Mouse (Mus musculus): ENCODE results near the gene Cdk14. TPM values are rescaled to one million over a fixed set of nuclear protein-coding genes. Genes with fewer than 3 reads are reported as not detected.

Cdk14 gene
- polyA plus RNA-seq, 2 experiments, result 0.68 to 1.4 TPM

- no peak overlapping the region for H3K4me2 ChIP-seq (ENCODE audit: low read depth)
- H3K36me3 ChIP-seq (replicated peaks; ENCODE audit: control insufficient read depth, insufficient read depth, low read depth), result no peaks in the 10 kb centered on the region
- WGBS (ENCODE audit: insufficient replicate concordance), result 41% methylated on average over 2 of the region's 2 CpGs
- H3K27me3 ChIP-seq (ENCODE audit: control insufficient read depth, insufficient read depth, low read length), result no peaks in the 10 kb centered on the region
- H3K9me3 ChIP-seq (ENCODE audit: control insufficient read depth, low read length), result no peaks in the 10 kb centered on the region
- DNase-seq (ENCODE audit: low read depth in 3 of 3, low spot score in 3 of 3) (no peak), ATAC-seq (ENCODE audit: insufficient read depth) (no peak)
- no peak overlapping the region for H3K9ac ChIP-seq (replicated peaks)
- TF ChIP-seq EP300 (IDR thresholded peaks at IDR 0.05; ENCODE audit: low read depth) (no peak), CTCF (IDR thresholded peaks at IDR 0.05; ENCODE audit: low read depth) (no peak)
- no peak overlapping the region for H3K27ac ChIP-seq
- H3K4me1 ChIP-seq (replicated peaks; ENCODE audit: control insufficient read depth in 2 of 2, insufficient read depth in 2 of 2, low read length in 1 of 2), result no peaks in the 10 kb centered on the region
- H3K4me3 ChIP-seq (ENCODE audit: insufficient read depth in 1 of 2, low read depth in 2 of 2, low read length in 2 of 2), result no peak overlapping the region
These were observed 401.9 kb downstream of the Cdk14 start for GRCm38 (mm10) chr5:5018242-5018641.

GRCm38 (mm10) chr5:5013783-5014182, 406.3 kb downstream of the Cdk14 start:
- no peaks in the 10 kb centered on the region for H3K27me3 ChIP-seq (ENCODE audit: control insufficient read depth, insufficient read depth, low read length)
- H3K9ac ChIP-seq (replicated peaks), result no peak overlapping the region
- no peaks in the 10 kb centered on the region for H3K9me3 ChIP-seq (ENCODE audit: control insufficient read depth, low read length)
- H3K27ac ChIP-seq, result no peak overlapping the region
- TF ChIP-seq EP300 (IDR thresholded peaks at IDR 0.05; ENCODE audit: low read depth) (no peak), CTCF (IDR thresholded peaks at IDR 0.05; ENCODE audit: low read depth) (no peak)
- no peaks in the 10 kb centered on the region for H3K36me3 ChIP-seq (replicated peaks; ENCODE audit: control insufficient read depth, insufficient read depth, low read depth)
- DNase-seq (ENCODE audit: low read depth in 3 of 3, low spot score in 3 of 3), result no peak
- ATAC-seq (ENCODE audit: insufficient read depth), result no peak
- H3K4me3 ChIP-seq (ENCODE audit: insufficient read depth in 1 of 2, low read depth in 2 of 2, low read length in 2 of 2), result no peak overlapping the region
- no peaks in the 10 kb centered on the region for H3K4me1 ChIP-seq (replicated peaks; ENCODE audit: control insufficient read depth in 2 of 2, insufficient read depth in 2 of 2, low read length in 1 of 2)
- 59% methylated on average over 3 of the region's 3 CpGs for WGBS (ENCODE audit: insufficient replicate concordance)
- no peak overlapping the region for H3K4me2 ChIP-seq (ENCODE audit: low read depth)

GRCm38 (mm10) chr5:5012521-5013346, 407.4 kb downstream of the Cdk14 start:
- no peak overlapping the region for H3K4me2 ChIP-seq (ENCODE audit: low read depth)
- no peak for DNase-seq (ENCODE audit: low read depth in 3 of 3, low spot score in 3 of 3)
- TF ChIP-seq EP300 (IDR thresholded peaks at IDR 0.05; ENCODE audit: low read depth) (no peak), CTCF (IDR thresholded peaks at IDR 0.05; ENCODE audit: low read depth) (no peak)
- no peaks in the 10 kb centered on the region for H3K27me3 ChIP-seq (ENCODE audit: control insufficient read depth, insufficient read depth, low read length)
- no peaks in the 10 kb centered on the region for H3K9me3 ChIP-seq (ENCODE audit: control insufficient read depth, low read length)
- no peak for ATAC-seq (ENCODE audit: insufficient read depth)
- H3K9ac ChIP-seq (replicated peaks), result no peak overlapping the region
- H3K27ac ChIP-seq, result no peak overlapping the region
- no peaks in the 10 kb centered on the region for H3K36me3 ChIP-seq (replicated peaks; ENCODE audit: control insufficient read depth, insufficient read depth, low read depth)
- WGBS (ENCODE audit: insufficient replicate concordance), result 53% methylated on average over 7 of the region's 7 CpGs
- no peaks in the 10 kb centered on the region for H3K4me1 ChIP-seq (replicated peaks; ENCODE audit: control insufficient read depth in 2 of 2, insufficient read depth in 2 of 2, low read length in 1 of 2)
- H3K4me3 ChIP-seq (ENCODE audit: insufficient read depth in 1 of 2, low read depth in 2 of 2, low read length in 2 of 2), result no peak overlapping the region

- WGBS (ENCODE audit: insufficient replicate concordance), result 68% methylated on average over 4 of the region's 4 CpGs
- no peak overlapping the region for H3K9ac ChIP-seq (replicated peaks)
These were observed 411.9 kb downstream of the Cdk14 start for GRCm38 (mm10) chr5:5008153-5008745.

GRCm38 (mm10) chr5:5007489-5008152, 412.5 kb downstream of the Cdk14 start:
- H3K27me3 ChIP-seq (ENCODE audit: control insufficient read depth, insufficient read depth, low read length), result no peaks in the 10 kb centered on the region
- H3K4me2 ChIP-seq (ENCODE audit: low read depth), result no peak overlapping the region
- no peaks in the 10 kb centered on the region for H3K36me3 ChIP-seq (replicated peaks; ENCODE audit: control insufficient read depth, insufficient read depth, low read depth)
- ATAC-seq (ENCODE audit: insufficient read depth) (no peak), DNase-seq (ENCODE audit: low read depth in 3 of 3, low spot score in 3 of 3) (no peak)
- no peak overlapping the region for H3K9ac ChIP-seq (replicated peaks)
- TF ChIP-seq CTCF (IDR thresholded peaks at IDR 0.05; ENCODE audit: low read depth), result no peak
- H3K4me1 ChIP-seq (replicated peaks; ENCODE audit: control insufficient read depth in 2 of 2, insufficient read depth in 2 of 2, low read length in 1 of 2), result no peaks in the 10 kb centered on the region
- 63% methylated on average over 15 of the region's 15 CpGs for whole genome bisulfite sequencing (ENCODE audit: insufficient replicate concordance)
- H3K9me3 ChIP-seq (ENCODE audit: control insufficient read depth, low read length), result no peaks in the 10 kb centered on the region
- no peak overlapping the region for H3K4me3 ChIP-seq (ENCODE audit: insufficient read depth in 1 of 2, low read depth in 2 of 2, low read length in 2 of 2)
- no peak overlapping the region for H3K27ac ChIP-seq

More at GRCm38 (mm10) chr5:5008153-5008745, 411.9 kb downstream of the Cdk14 start:
- ATAC-seq (ENCODE audit: insufficient read depth) (no peak), DNase-seq (ENCODE audit: low read depth in 3 of 3, low spot score in 3 of 3) (no peak)
- Histone ChIP-seq H3K36me3 (replicated peaks; ENCODE audit: control insufficient read depth, insufficient read depth, low read depth) (no peaks in the 10 kb centered on the region), H3K27ac (no peak overlapping the region), H3K4me3 (ENCODE audit: insufficient read depth in 1 of 2, low read depth in 2 of 2, low read length in 2 of 2) (no peak overlapping the region), H3K4me2 (ENCODE audit: low read depth) (no peak overlapping the region), H3K9me3 (ENCODE audit: control insufficient read depth, low read length) (no peaks in the 10 kb centered on the region), H3K27me3 (ENCODE audit: control insufficient read depth, insufficient read depth, low read length) (no peaks in the 10 kb centered on the region), H3K4me1 (replicated peaks; ENCODE audit: control insufficient read depth in 2 of 2, insufficient read depth in 2 of 2, low read length in 1 of 2) (no peaks in the 10 kb centered on the region)
- TF ChIP-seq CTCF (IDR thresholded peaks at IDR 0.05; ENCODE audit: low read depth) (no peak), EP300 (IDR thresholded peaks at IDR 0.05; ENCODE audit: low read depth) (no peak)
